Mouse (Mus musculus) brain, embryonic 14.5 days (tissue): ENCODE measurements at regions not wholly inside any gene's neighbourhood (a gene's known extent, or its start where the extent isn't known, plus 50 kb on each side); places are given as distances from the start of the nearest gene placed in this dataset.

Source experiments
- CTCF ChIP-seq: fragments of 200-500 bp; IDR thresholded peaks from 2 replicates; pipeline ENCODE4 v1.5.1; 2012; ENCODE audit warnings: inconsistent platforms, mild to moderate bottlenecking, moderate library complexity, borderline replicate concordance; ENCODE audit not compliant: insufficient read depth, insufficient read length; ENCODE audit errors: extremely low read depth
- POLR2A ChIP-seq: fragments of 200-500 bp; IDR thresholded peaks from 2 replicates; pipeline ENCODE4 v1.6.1; 2012; ENCODE audit warnings: mild to moderate bottlenecking, inconsistent platforms, borderline replicate concordance; ENCODE audit not compliant: poor library complexity, insufficient read depth, insufficient read length, severe bottlenecking; ENCODE audit errors: extremely low read depth

- TF ChIP-seq POLR2A, result no peak
- no peak for TF ChIP-seq CTCF
Measured at GRCm38 (mm10) chr16:47204672-47205307, 706.5 kb upstream of the Nectin3 start.
